ENCODE assay signal across 15 mouse cellular contexts in genomic region chr15:82207105-82207459, GRCm38 (mm10). TPM values are rescaled to one million over a fixed set of nuclear protein-coding genes. Genes with fewer than 3 reads are reported as not detected.
DNase-seq lines count a peak whose midpoint lies in the region; ATAC-seq and TF ChIP-seq lines count a peak whose summit lies in the region.
"Had no signal": no experiment of that assay in that cellular context is flagged by ENCODE, and none has a peak within 500 bp of the region (broad histone marks: within the 10 kb centered on the region; RNA-seq: fewer than 3 reads in every experiment).

No protein-coding gene starts in this region.

- H3K9me3 ChIP-seq in heart, embryonic 13.5 days, result no peaks in the 10 kb centered on the region
- no peaks in the 10 kb centered on the region for H3K9me3 ChIP-seq in hindbrain, embryonic 13.5 days
- no peaks in the 10 kb centered on the region for H3K9me3 ChIP-seq in midbrain, embryonic 13.5 days
- no peaks in the 10 kb centered on the region for H3K9me3 ChIP-seq in lung, postnatal 0 days (ENCODE audit: low read length)
- H3K9me3 ChIP-seq: lung, embryonic 15.5 days had no signal

- no peak for DNase-seq in heart, adult 2 months
- DNase-seq in ZHBTc4 (ENCODE audit: low read depth, low spot score), result peak; percentile 39
- no peak for DNase-seq in lung, postnatal 0 days (ENCODE audit: low spot score)
- DNase-seq in urinary bladder, postnatal 36 days (ENCODE audit: low spot score in 2 of 2), result no peak
- DNase-seq in adrenal gland, postnatal 4 days (ENCODE audit: low spot score in 2 of 2), result no peak

- peak overlapping the region; percentile 56 for H3K4me2 ChIP-seq in heart, embryonic 13.5 days
- peak overlapping the region; percentile 23; the same call in 1 of the 2 replicates for H3K4me2 ChIP-seq in hindbrain, embryonic 13.5 days
- H3K4me2 ChIP-seq in midbrain, embryonic 13.5 days (replicated peaks), result peak overlapping the region; percentile 35
- H3K4me2 ChIP-seq in lung, postnatal 0 days (replicated peaks; ENCODE audit: low read depth, low read length), result no peak overlapping the region
- H3K4me2 ChIP-seq: lung, embryonic 15.5 days had no signal

- H3K9ac ChIP-seq in heart, embryonic 13.5 days, result peak overlapping the region; percentile 54
- H3K9ac ChIP-seq in heart, adult 2 months (ENCODE audit: low read depth, low read length), result no peak overlapping the region
- H3K9ac ChIP-seq in hindbrain, embryonic 13.5 days, result no peak overlapping the region; the same call in 1 of the 2 replicates
- peak overlapping the region; percentile 32; the same call in 1 of the 2 replicates for H3K9ac ChIP-seq in midbrain, embryonic 13.5 days (replicated peaks)
- no peak overlapping the region for H3K9ac ChIP-seq in lung, postnatal 0 days (replicated peaks; ENCODE audit: low read depth)
- H3K9ac ChIP-seq: lung, embryonic 15.5 days had no signal

- H3K36me3 ChIP-seq in heart, embryonic 13.5 days, result peaks cover 40% of the 10 kb centered on the region
- H3K36me3 ChIP-seq in heart, adult 2 months (ENCODE audit: control insufficient read depth, insufficient read depth, low read length), result no peaks in the 10 kb centered on the region
- H3K36me3 ChIP-seq in hindbrain, embryonic 13.5 days, result peaks cover 45% of the 10 kb centered on the region
- peaks cover 45% of the 10 kb centered on the region for H3K36me3 ChIP-seq in midbrain, embryonic 13.5 days
- H3K36me3 ChIP-seq in lung, postnatal 0 days (ENCODE audit: insufficient read depth, low read length), result peaks cover 22% of the 10 kb centered on the region

- no peaks in the 10 kb centered on the region for H3K79me2 ChIP-seq in heart, adult 2 months (replicated peaks; ENCODE audit: control insufficient read depth, insufficient read depth, low read length)

- no peak for TF ChIP-seq POLR2A in heart, adult 2 months (IDR thresholded peaks at IDR 0.05; ENCODE audit: insufficient read depth, low read depth, low read length)

- no peak overlapping the region for H3K27ac ChIP-seq in heart, embryonic 13.5 days (replicated peaks)
- H3K27ac ChIP-seq in heart, adult 2 months, result no peak overlapping the region
- no peak overlapping the region for H3K27ac ChIP-seq in hindbrain, embryonic 13.5 days
- no peak overlapping the region for H3K27ac ChIP-seq in midbrain, embryonic 13.5 days
- H3K27ac ChIP-seq in lung, postnatal 0 days (ENCODE audit: low read length), result no peak overlapping the region
- H3K27ac ChIP-seq: left cerebral cortex, adult 2 months; lung, embryonic 15.5 days had no signal

- no peak for TF ChIP-seq EP300 in heart, adult 2 months (IDR thresholded peaks at IDR 0.05; ENCODE audit: insufficient read depth, low read depth, low read length)
- TF ChIP-seq EP300 in lung, postnatal 0 days (IDR thresholded peaks at IDR 0.05), result no peak

- intact Hi-C loops in heart, adult 2 months (cut with DNase I), result no loop called here

- H3K27me3 ChIP-seq in heart, embryonic 13.5 days (replicated peaks), result peaks cover 96% of the 10 kb centered on the region
- H3K27me3 ChIP-seq in heart, adult 2 months (ENCODE audit: control insufficient read depth, insufficient read depth, low read length), result peaks cover 5% of the 10 kb centered on the region
- H3K27me3 ChIP-seq in hindbrain, embryonic 13.5 days, result peaks cover 84% of the 10 kb centered on the region
- H3K27me3 ChIP-seq in midbrain, embryonic 13.5 days, result peaks cover 69% of the 10 kb centered on the region
- peaks cover 41% of the 10 kb centered on the region for H3K27me3 ChIP-seq in lung, postnatal 0 days (replicated peaks; ENCODE audit: insufficient read depth, low read length)
- H3K27me3 ChIP-seq: CH12.LX had no signal

- H3K4me3 ChIP-seq in heart, embryonic 13.5 days, result peak overlapping the region; percentile 26
- no peak overlapping the region for H3K4me3 ChIP-seq in heart, adult 2 months
- no peak overlapping the region for H3K4me3 ChIP-seq in hindbrain, embryonic 13.5 days
- H3K4me3 ChIP-seq in midbrain, embryonic 13.5 days (replicated peaks), result peak overlapping the region; percentile 6
- H3K4me3 ChIP-seq in lung, postnatal 0 days (ENCODE audit: low read depth, low read length), result no peak overlapping the region
- H3K4me3 ChIP-seq: left cerebral cortex, adult 2 months; lung, embryonic 15.5 days; myocyte had no signal

- no peak for TF ChIP-seq CTCF in heart, adult 2 months (IDR thresholded peaks at IDR 0.05)
- TF ChIP-seq CTCF in lung, postnatal 0 days (IDR thresholded peaks at IDR 0.05), result no peak

- WGBS in heart, embryonic 13.5 days, result 11% methylated on average over 34 of the region's 34 CpGs
- 32% methylated on average over 34 of the region's 34 CpGs for WGBS in heart, adult 2 months
- 17% methylated on average over 34 of the region's 34 CpGs for WGBS in hindbrain, embryonic 13.5 days
- 9% methylated on average over 34 of the region's 34 CpGs for WGBS in midbrain, embryonic 13.5 days
- WGBS in lung, postnatal 0 days, result 23% methylated on average over 34 of the region's 34 CpGs

- ATAC-seq in heart, embryonic 13.5 days (ENCODE audit: extremely low read depth, insufficient number of reproducible peaks, low FRiP score, low TSS enrichment), result no peak
- no peak for ATAC-seq in hindbrain, embryonic 13.5 days (ENCODE audit: low FRiP score)
- no peak for ATAC-seq in midbrain, embryonic 13.5 days
- ATAC-seq in lung, postnatal 0 days, result no peak

- H3K4me1 ChIP-seq in heart, embryonic 13.5 days, result peaks cover 30% of the 10 kb centered on the region
- peaks cover 7% of the 10 kb centered on the region for H3K4me1 ChIP-seq in heart, adult 2 months (ENCODE audit: control insufficient read depth, insufficient read depth, low read length)
- H3K4me1 ChIP-seq in hindbrain, embryonic 13.5 days (replicated peaks), result peaks cover 51% of the 10 kb centered on the region
- peaks cover 51% of the 10 kb centered on the region for H3K4me1 ChIP-seq in midbrain, embryonic 13.5 days (replicated peaks)
- peaks cover 3% of the 10 kb centered on the region; the same call in 1 of the 2 replicates for H3K4me1 ChIP-seq in lung, postnatal 0 days (ENCODE audit: insufficient read depth, low read depth, low read length)

RNA-seq across cellular contexts. Expression of gene Shisa8, which starts 5.5 kb away (rescaled TPM):
- polyA plus RNA-seq in heart, embryonic 13.5 days (2015; fragmentation: Nextera tagmentation; extraction: Ambion mirVana), result 0.17 and 0.21 TPM in 2 replicates
- total RNA-seq in heart, adult 2 months (2021), result under 1 TPM; 0.13 to 0.23 TPM
- 0.15 and 0.21 TPM in 2 replicates for polyA plus RNA-seq in heart, adult 2 months (2012; rRNA removed)
- polyA plus RNA-seq in hindbrain, embryonic 13.5 days (2015; fragmentation: Nextera tagmentation; extraction: Ambion mirVana), result 0.93 and 1.8 TPM in 2 replicates
- 0.50 and 0.70 TPM in 2 replicates for polyA plus RNA-seq in midbrain, embryonic 13.5 days (2015; fragmentation: Nextera tagmentation; extraction: Ambion mirVana)
- polyA plus RNA-seq in lung, postnatal 0 days (2015; fragmentation: Nextera tagmentation; extraction: Ambion mirVana), result 0.29 and 0.55 TPM in 2 replicates
- total RNA-seq in adrenal gland, postnatal 4 days (2021), result under 1 TPM; 0.70 to 0.79 TPM
- polyA plus RNA-seq: stomach, embryonic 16.5 days had no signal

RNA-seq across cellular contexts. Expression of gene Tnfrsf13c, which starts 17.1 kb away (rescaled TPM):
- polyA plus RNA-seq in heart, embryonic 13.5 days (2015; fragmentation: Nextera tagmentation; extraction: Ambion mirVana), result 0.15 TPM in 1 of 2 replicates, not detected in the other
- under 1 TPM; 0.16 to 0.18 TPM for total RNA-seq in heart, adult 2 months (2021)
- 0.44 and 0.86 TPM in 2 replicates for polyA plus RNA-seq in heart, adult 2 months (2012; rRNA removed)
- not detected in 2 replicates for polyA plus RNA-seq in hindbrain, embryonic 13.5 days (2015; fragmentation: Nextera tagmentation; extraction: Ambion mirVana)
- polyA plus RNA-seq in midbrain, embryonic 13.5 days (2015; fragmentation: Nextera tagmentation; extraction: Ambion mirVana), result not detected in 2 replicates
- polyA plus RNA-seq in lung, postnatal 0 days (2015; fragmentation: Nextera tagmentation; extraction: Ambion mirVana), result 0.07 and 0.49 TPM in 2 replicates
- 1 to 10 TPM in 1 of 2 experiments, under 1 TPM in 1; 0.65 to 1.5 TPM for total RNA-seq in adrenal gland, postnatal 4 days (2021)

RNA-seq across cellular contexts. Expression of gene Cenpm, which starts 37.5 kb away (rescaled TPM):
- polyA plus RNA-seq in heart, embryonic 13.5 days (2015; fragmentation: Nextera tagmentation; extraction: Ambion mirVana), result 61.5 and 71.1 TPM in 2 replicates
- under 1 TPM; 0.39 to 0.42 TPM for total RNA-seq in heart, adult 2 months (2021)
- polyA plus RNA-seq in heart, adult 2 months (2012; rRNA removed), result 0.76 and 1.7 TPM in 2 replicates
- polyA plus RNA-seq in hindbrain, embryonic 13.5 days (2015; fragmentation: Nextera tagmentation; extraction: Ambion mirVana), result 20.0 and 22.0 TPM in 2 replicates
- polyA plus RNA-seq in midbrain, embryonic 13.5 days (2015; fragmentation: Nextera tagmentation; extraction: Ambion mirVana), result 28.6 and 30.4 TPM in 2 replicates
- 3.9 and 4.3 TPM in 2 replicates for polyA plus RNA-seq in lung, postnatal 0 days (2015; fragmentation: Nextera tagmentation; extraction: Ambion mirVana)
- 10 to 100 TPM; 12.8 to 16.8 TPM for total RNA-seq in adrenal gland, postnatal 4 days (2021)

RNA-seq across cellular contexts. Expression of gene 1500009C09Rik, which starts 45.1 kb away (rescaled TPM):
- polyA plus RNA-seq in heart, embryonic 13.5 days (2015; fragmentation: Nextera tagmentation; extraction: Ambion mirVana), result 0.09 TPM in 1 of 2 replicates, not detected in the other
- not detected for total RNA-seq in heart, adult 2 months (2021)
- polyA plus RNA-seq in heart, adult 2 months (2012; rRNA removed), result 0.08 TPM in 1 of 2 replicates, not detected in the other
- 8.9 and 9.2 TPM in 2 replicates for polyA plus RNA-seq in hindbrain, embryonic 13.5 days (2015; fragmentation: Nextera tagmentation; extraction: Ambion mirVana)
- 9.6 and 9.7 TPM in 2 replicates for polyA plus RNA-seq in midbrain, embryonic 13.5 days (2015; fragmentation: Nextera tagmentation; extraction: Ambion mirVana)
- not detected in 2 replicates for polyA plus RNA-seq in lung, postnatal 0 days (2015; fragmentation: Nextera tagmentation; extraction: Ambion mirVana)
- total RNA-seq in adrenal gland, postnatal 4 days (2021), result under 1 TPM; 0.40 to 0.56 TPM
- total RNA-seq: CH12.LX; heart, postnatal 4 days had no signal
- polyA plus RNA-seq: kidney, embryonic 14.5 days; lung, embryonic 15.5 days; myocyte; stomach, embryonic 16.5 days had no signal

Comparison
In these comparisons a context has a peak if more than half of its experiments do, and no peak if none do; other contexts are left out.
1. H3K4me3 ChIP-seq: peak in heart, embryonic 13.5 days (single experiment) and midbrain, embryonic 13.5 days (single experiment); none in heart, adult 2 months (single experiment), hindbrain, embryonic 13.5 days (single experiment) and lung, postnatal 0 days (single experiment).
2. H3K9ac ChIP-seq: peak in heart, embryonic 13.5 days (single experiment) and midbrain, embryonic 13.5 days (single experiment); none in heart, adult 2 months (single experiment), hindbrain, embryonic 13.5 days (single experiment) and lung, postnatal 0 days (single experiment).